In the genomic region with DNA sequence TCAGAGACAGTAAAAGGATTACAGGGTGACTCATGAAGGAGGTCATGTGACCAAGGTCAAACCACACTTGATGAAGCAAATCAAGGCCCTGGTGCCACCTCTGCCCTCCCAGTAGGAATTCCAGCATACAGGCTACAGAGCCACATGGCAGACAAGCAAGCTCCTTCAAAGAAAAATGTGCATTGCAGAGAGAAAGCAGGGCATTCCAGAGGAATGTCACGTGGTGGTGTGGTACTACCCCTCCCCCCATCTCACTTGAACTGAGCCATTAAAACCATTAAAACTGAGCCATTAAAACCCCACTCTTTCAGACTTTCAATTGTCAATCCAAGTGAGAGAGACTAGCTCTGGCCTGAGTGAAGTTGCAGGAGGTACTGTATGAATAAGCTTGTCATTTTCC, we compare ENCODE assay signal across 10 mouse cellular contexts.
DNase-seq lines count a peak whose midpoint lies in the region; ATAC-seq and TF ChIP-seq lines count a peak whose summit lies in the region.
"Had no signal": no experiment of that assay in that cellular context is flagged by ENCODE, and none has a peak within 500 bp of the region (broad histone marks: within the 10 kb centered on the region; RNA-seq: fewer than 3 reads in every experiment).

No protein-coding gene starts in this region.

- DNase-seq in kidney, adult 11 months: no peak
- DNase-seq in 416B (ENCODE audit: low read depth): peak; percentile 8
- no peak for DNase-seq in MEL (ENCODE audit: low read depth, low spot score)
- peak; percentile 57 for DNase-seq in forelimb bud, embryonic 11.5 days (ENCODE audit: low read depth, low spot score)
- DNase-seq in right cerebral cortex, adult 2 months (ENCODE audit: low spot score in 2 of 2): no peak
- no peak for DNase-seq in thymus, postnatal 36 days
- DNase-seq: heart, postnatal 36 days had no signal

- H3K27me3 ChIP-seq in kidney, embryonic 15.5 days: no peaks in the 10 kb centered on the region
- H3K27me3 ChIP-seq in MEL (ENCODE audit: control insufficient read depth in 1 of 2, insufficient read depth in 2 of 2, low read length in 2 of 2): no peaks in the 10 kb centered on the region
- no peaks in the 10 kb centered on the region for H3K27me3 ChIP-seq in intestine, postnatal 0 days (replicated peaks; ENCODE audit: control insufficient read depth, insufficient read depth, low read length)
- H3K27me3 ChIP-seq: lung, embryonic 15.5 days had no signal

- H3K27ac ChIP-seq in kidney, embryonic 15.5 days: no peak overlapping the region
- no peak overlapping the region for H3K27ac ChIP-seq in MEL (ENCODE audit: control insufficient read depth, low read depth, low read length)
- no peak overlapping the region for H3K27ac ChIP-seq in intestine, postnatal 0 days (ENCODE audit: low read depth, low read length)
- H3K27ac ChIP-seq: lung, embryonic 15.5 days had no signal

- H3K4me2 ChIP-seq in kidney, embryonic 15.5 days: no peak overlapping the region
- H3K4me2 ChIP-seq in intestine, postnatal 0 days (replicated peaks; ENCODE audit: low read depth): no peak overlapping the region
- H3K4me2 ChIP-seq: lung, embryonic 15.5 days had no signal

- no peaks in the 10 kb centered on the region for H3K36me3 ChIP-seq in kidney, embryonic 15.5 days
- H3K36me3 ChIP-seq in MEL (ENCODE audit: control insufficient read depth in 1 of 2, insufficient read depth in 2 of 2, low read length in 2 of 2): no peaks in the 10 kb centered on the region
- no peaks in the 10 kb centered on the region for H3K36me3 ChIP-seq in intestine, postnatal 0 days (ENCODE audit: control insufficient read depth, insufficient read depth)
- H3K36me3 ChIP-seq: lung, embryonic 15.5 days had no signal

- H3K4me3 ChIP-seq in kidney, embryonic 15.5 days (replicated peaks): no peak overlapping the region
- H3K4me3 ChIP-seq in MEL (ENCODE audit: control insufficient read depth in 1 of 2, insufficient read depth in 1 of 2, low read depth in 2 of 2, low read length in 2 of 2): no peak overlapping the region
- no peak overlapping the region for H3K4me3 ChIP-seq in intestine, postnatal 0 days (ENCODE audit: low read depth, low read length)
- H3K4me3 ChIP-seq: lung, embryonic 15.5 days had no signal

- TF ChIP-seq POLR2A in MEL (IDR thresholded peaks at IDR 0.05; ENCODE audit: control insufficient read depth in 1 of 2, insufficient read depth in 1 of 2, low read depth in 1 of 2, low read length in 2 of 2, poor library complexity in 1 of 2): no peak

- ATAC-seq in kidney, embryonic 15.5 days (replicated peaks; ENCODE audit: low FRiP score): peak; percentile 70; the same call in 1 of the 2 replicates
- no peak for ATAC-seq in intestine, postnatal 0 days

- no peaks in the 10 kb centered on the region for H3K79me2 ChIP-seq in MEL (ENCODE audit: control insufficient read depth, insufficient read depth, low read length, poor library complexity)

- H3K9ac ChIP-seq in kidney, embryonic 15.5 days: no peak overlapping the region
- H3K9ac ChIP-seq in MEL (ENCODE audit: control insufficient read depth, low read depth, low read length, poor library complexity, severe bottlenecking): no peak overlapping the region
- H3K9ac ChIP-seq in intestine, postnatal 0 days (ENCODE audit: low read depth, low read length): no peak overlapping the region
- H3K9ac ChIP-seq: lung, embryonic 15.5 days had no signal

- no peak for TF ChIP-seq RAD21 in MEL (IDR thresholded peaks at IDR 0.05; ENCODE audit: low read depth, low read length)

- no peak for TF ChIP-seq CTCF in MEL (IDR thresholded peaks at IDR 0.05 in 2 of 3, conservative IDR thresholded peaks at IDR 0.05 in 1 of 3; ENCODE audit: control insufficient read depth in 1 of 3, insufficient read depth in 1 of 3, low read depth in 2 of 3, low read length in 3 of 3, poor library complexity in 1 of 3, severe bottlenecking in 1 of 3)
- no peak for TF ChIP-seq CTCF in intestine, postnatal 0 days (IDR thresholded peaks at IDR 0.05; ENCODE audit: low read depth)

- 4% methylated on average over 1 of the region's 1 CpGs for WGBS in kidney, embryonic 15.5 days
- WGBS in intestine, postnatal 0 days: 20% methylated on average over 1 of the region's 1 CpGs

- H3K9me3 ChIP-seq in kidney, embryonic 15.5 days (replicated peaks): no peaks in the 10 kb centered on the region
- H3K9me3 ChIP-seq in MEL (replicated peaks; ENCODE audit: insufficient read depth, low read length): no peaks in the 10 kb centered on the region
- no peaks in the 10 kb centered on the region for H3K9me3 ChIP-seq in intestine, postnatal 0 days (ENCODE audit: control insufficient read depth)
- H3K9me3 ChIP-seq: lung, embryonic 15.5 days had no signal

- TF ChIP-seq EP300 in MEL (IDR thresholded peaks at IDR 0.05; ENCODE audit: low read depth in 1 of 2, low read length in 2 of 2): no peak

- no peaks in the 10 kb centered on the region for H3K4me1 ChIP-seq in kidney, embryonic 15.5 days
- no peaks in the 10 kb centered on the region for H3K4me1 ChIP-seq in MEL (ENCODE audit: control insufficient read depth in 1 of 2, insufficient read depth in 2 of 2, low read length in 2 of 2)
- no peaks in the 10 kb centered on the region for H3K4me1 ChIP-seq in intestine, postnatal 0 days (replicated peaks; ENCODE audit: control insufficient read depth, insufficient read depth, low read length)
- H3K4me1 ChIP-seq: lung, embryonic 15.5 days had no signal

TF ChIP-seq in MEL, 35 proteins besides CTCF, POLR2A, EP300 and RAD21:
- TF ChIP-seq GATA1 (IDR thresholded peaks at IDR 0.05; ENCODE audit: low read depth, low read length) (no peak), USF1 (IDR thresholded peaks at IDR 0.05; ENCODE audit: low read depth, low read length) (0 out of 2 replicates have a peak, but pooled peaks have one; percentile 24), SMC3 (IDR thresholded peaks at IDR 0.05; ENCODE audit: low read depth, low read length) (no peak), NELFE (IDR thresholded peaks at IDR 0.05; ENCODE audit: low read depth, low read length) (no peak), KAT2A (conservative IDR thresholded peaks at IDR 0.05; ENCODE audit: low read depth, low read length) (no peak)

Comparison
In these comparisons a context has a peak if more than half of its experiments do, and no peak if none do; other contexts are left out.
1. DNase-seq: peak in 416B (single experiment) and forelimb bud, embryonic 11.5 days (single experiment); none in kidney, adult 11 months (single experiment), MEL (single experiment), right cerebral cortex, adult 2 months (0 of 2) and thymus, postnatal 36 days (0 of 2).